Mouse (Mus musculus) frontal cortex, postnatal 25 days (tissue): Measurements from ENCODE around the gene G430095P16Rik.

Experiments used
- DNase-seq, 2 experiments: peaks; one replicate each; pipeline ENCODE4 v3.0.0; 2022; ENCODE audit warnings: low spot score in 2 of 2

G430095P16Rik gene

DNA sequence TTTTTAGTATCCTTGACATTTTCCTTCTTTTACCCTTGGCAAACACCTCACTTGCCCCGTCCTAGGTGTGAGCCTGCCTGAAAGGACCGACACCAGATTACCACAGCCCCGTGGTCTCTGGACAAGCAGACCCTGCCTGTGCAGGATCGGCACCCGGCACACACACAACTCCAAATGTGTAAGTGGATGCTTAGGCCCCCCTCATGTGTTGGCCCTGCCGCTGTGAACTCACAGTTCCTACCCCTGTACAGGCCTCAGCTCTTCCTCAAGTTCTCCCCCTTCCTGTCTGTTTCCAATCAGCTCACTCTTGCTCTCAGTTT lies 317 bp upstream of the G430095P16Rik start:
- DNase-seq: no peak

DNA sequence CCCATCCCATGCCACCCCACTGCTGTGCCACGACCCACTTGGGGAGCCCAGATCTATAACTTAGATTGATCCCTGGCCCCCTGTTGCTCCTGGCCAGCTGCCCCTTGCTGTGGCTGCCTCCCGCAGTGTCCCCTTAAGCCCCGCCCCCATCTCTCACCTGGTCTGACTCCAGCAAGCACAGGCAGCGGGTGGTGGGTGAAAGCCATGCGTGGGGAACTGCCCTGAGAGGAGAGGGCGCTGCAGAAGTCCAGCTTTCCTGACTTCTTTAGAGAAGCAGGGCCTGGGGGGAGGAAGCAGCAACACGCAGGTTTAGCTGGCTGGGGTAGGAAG lies 729 bp downstream of the G430095P16Rik start:
- no peak for DNase-seq

DNA sequence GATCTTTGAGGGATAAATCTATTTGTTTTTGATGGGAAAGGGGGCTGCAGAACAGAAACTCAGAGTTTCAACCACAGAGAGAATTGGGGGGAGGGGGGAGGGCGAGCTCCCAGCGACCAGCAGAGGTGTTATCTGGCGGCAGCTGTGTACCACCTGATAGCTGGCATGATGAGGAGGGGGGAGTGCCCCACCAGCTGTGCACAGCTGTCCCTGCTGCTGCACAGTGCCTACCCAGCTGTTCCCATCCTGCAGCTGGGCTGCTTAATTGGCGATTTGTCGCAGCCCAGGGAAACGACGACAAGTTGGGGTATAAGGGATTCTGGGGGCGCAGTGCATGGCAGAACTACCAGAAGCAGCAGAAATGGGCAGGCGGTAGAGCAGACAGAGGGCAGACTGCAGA lies 1.9 kb downstream of the G430095P16Rik start:
- DNase-seq: no peak

DNA sequence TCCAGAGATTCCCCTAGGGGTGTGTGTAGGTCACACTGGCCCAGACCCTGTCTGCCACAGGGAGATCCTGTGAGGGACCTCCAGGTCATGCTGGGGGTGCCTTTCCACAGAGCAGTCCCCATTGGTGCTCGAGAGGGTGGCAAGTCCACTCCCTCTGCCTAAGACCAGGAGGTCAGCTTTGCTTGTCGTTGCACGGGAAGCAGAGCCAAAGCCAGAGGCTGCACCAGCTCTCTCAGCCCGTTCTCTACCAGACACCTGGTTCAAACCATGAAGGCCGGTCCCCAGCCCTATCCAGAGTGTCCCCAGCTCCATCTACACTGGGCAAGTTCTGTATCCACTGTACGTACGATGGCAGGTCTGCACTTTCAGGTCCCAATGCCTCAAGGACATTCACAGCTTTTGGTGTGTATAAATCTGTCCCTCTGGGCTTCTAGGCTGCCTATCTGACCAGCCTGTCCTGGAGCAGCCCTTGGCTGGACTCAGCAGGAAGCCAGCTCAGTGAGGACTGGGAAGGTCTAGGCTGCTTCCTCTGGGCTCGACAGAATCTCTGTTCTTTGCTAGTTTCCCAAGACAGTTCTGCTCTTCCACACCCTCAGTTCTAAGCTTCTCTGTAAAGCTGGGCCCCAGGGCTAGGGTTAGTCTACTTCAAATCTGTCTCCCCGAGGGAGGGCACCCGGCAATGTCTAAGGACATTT lies 2.6 kb downstream of the G430095P16Rik start:
- no peak for DNase-seq

DNA sequence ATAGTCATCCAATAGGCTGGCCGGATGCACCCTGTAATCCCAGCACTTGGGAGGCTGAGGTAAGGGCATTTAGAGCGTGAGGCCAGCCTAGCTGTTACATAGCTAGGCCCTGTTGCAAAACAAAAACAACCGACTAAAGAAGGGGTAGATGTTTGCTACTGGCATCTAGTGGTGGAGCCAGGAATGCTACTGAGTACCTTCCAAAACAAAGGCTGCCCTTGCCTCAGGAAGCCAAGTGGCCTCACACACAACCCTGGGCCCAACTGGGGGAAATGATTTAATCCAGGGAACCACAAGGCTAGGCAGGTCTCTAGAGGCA lies 3.1 kb downstream of the G430095P16Rik start:
- no peak for DNase-seq

DNA sequence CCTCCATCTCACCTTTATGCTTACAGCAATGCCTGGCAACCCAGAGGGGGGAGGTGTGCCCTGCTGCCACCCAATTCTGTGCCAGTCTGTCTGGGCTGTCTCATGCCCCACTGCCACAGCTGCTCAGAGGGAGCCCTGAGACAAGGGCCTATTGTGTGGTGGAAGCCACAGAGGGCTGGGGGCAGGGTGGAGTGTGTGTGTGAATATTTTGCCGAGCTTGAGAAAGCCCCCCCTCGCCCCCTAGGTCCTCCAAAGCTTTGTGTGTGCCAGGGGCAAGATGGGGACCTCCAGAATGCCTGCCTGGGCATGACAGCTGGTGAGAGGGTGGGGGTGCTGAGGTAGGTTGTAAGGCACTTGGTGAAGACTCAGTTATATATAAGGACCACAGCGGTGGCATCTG lies 5.7 kb downstream of the G430095P16Rik start:
- DNase-seq: no peak

DNA sequence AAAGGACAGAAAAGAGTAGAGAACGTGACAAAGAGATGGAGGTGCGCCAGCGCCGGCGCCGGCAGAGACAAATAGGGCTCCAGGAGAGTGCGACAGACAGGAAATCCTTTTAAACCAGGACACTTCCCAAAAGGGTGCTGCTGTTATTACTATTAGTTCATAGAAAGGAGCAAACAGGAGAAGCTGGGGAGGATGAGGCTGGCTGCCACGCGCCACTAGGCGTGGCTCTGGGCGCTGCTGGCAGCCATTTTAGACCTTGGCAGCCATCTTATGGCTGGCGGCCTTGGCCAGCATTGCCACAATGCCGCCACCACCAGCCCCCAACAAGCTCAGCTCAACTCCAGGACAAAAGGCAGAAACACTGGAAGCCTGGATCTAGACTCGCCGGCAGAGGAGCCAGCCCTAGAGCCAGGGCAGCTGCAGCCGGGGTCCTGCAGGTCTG lies 7.1 kb downstream of the G430095P16Rik start:
- DNase-seq: no peak

DNA sequence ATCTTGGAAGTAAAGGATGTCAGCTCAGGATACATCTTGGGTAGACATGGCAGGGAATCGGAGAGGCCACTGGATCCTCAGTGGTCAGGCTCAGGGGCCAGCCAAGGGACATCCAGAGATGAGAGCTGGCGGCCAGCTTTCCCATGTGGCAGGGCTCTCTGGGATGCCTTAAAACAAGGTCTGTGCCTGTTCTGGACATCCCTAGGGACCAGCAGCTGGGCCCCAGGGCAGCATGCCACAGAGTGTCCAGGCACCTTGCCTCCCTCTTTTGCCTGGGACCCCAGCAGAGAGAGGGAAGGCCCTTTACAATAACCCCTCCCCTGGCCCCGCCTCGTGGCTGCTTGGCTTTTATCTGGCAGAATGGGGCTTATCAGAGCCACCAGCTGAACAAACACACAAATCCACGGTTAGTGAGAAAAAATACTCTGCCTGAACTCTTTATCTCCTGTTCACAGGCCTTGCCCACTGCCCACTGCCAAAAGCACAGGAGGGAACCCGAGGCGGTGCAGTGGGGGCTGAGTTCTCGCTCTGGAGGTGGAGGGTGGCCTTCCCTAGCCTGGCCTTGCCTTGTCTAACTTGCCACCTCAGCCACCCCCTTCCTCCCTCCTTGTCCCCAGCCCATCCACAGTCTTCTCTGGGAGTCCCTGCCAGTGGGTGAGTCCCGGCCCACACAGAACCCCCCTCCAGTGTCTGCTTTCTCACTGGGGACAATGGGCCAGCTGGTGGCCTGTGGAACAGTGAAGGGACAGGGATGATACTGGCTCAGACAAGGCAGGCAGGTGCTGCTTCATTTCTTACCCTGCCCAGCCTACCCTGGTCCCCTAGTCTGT lies 7.9 kb downstream of the G430095P16Rik start:
- no peak for DNase-seq

DNA sequence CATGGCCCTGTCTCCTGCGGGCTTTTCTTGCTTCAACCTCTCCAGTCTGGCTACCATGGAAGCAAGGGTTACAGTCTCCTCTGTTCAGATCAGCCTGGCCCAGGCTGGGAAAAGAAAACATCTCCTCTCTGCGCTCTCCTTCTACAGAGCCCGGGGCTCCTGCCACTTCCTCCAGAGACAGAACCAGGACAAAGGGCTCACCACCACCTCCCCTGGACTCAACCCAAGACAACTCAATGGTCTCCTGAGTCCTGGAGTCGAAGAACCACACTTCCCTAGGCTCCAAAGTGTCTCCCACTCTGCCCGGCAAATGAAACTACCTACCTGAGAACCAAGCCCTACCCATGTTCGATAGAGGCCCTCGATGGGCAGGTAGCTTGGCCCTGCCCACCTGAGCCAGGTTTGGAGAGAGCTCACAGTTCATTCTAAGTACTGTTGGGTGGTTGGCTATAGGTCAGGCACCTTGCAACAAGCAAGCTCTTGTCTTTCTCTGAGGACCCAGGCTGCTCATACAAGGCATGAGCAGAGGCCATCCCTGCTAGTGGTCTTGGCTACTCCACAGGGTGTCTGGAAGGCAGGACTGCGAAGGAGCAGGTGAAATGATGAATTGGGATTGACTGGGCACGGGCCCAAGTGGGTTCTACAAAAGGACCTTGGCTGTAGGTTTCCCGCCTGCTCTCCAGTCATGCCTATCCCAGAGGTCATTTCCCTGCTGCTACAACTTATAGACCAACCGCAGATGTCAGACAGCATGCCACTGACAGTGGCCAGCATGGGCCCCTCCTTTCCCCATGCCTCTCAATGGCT lies 8.8 kb downstream of the G430095P16Rik start:
- DNase-seq: no peak

DNA sequence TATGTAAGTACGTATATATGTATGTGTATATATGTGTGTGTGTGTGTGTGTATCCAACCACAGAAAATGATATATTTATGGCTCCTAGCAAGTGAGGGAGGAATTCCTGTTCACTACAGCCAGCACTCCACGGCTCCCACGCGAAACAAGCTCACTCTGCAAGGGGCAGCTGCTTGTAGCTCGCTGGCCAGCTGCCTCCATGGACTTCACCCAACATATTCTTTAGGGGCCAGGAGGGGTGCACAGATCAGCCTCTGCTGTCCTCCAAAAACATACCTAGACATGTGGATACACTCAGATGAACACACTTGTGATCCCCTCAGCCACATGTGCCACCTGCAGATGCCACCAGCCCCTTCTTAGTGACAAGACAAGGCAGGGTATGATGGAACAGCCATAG lies 9.7 kb downstream of the G430095P16Rik start:
- no peak for DNase-seq

DNA sequence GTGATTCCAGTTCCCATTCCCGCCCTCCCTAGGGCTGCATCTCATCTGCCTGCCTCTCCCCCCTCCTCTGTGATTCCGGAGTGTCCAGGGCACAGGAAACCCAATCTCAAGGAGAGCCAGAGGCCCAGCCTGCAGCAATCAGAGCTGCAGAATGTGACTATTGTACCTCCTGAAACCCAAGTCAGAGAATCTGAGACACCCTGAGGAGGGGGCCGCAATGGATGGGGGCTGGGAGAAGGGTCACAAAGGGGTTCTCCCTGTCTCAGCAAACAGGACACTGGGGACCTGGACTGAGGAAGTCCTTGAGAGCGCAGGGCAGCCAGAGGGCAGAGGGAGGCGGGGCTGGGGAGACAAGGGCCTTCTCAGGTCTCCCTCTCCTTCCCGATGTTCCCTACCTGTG lies 10.2 kb downstream of the G430095P16Rik start:
- DNase-seq: no peak

DNA sequence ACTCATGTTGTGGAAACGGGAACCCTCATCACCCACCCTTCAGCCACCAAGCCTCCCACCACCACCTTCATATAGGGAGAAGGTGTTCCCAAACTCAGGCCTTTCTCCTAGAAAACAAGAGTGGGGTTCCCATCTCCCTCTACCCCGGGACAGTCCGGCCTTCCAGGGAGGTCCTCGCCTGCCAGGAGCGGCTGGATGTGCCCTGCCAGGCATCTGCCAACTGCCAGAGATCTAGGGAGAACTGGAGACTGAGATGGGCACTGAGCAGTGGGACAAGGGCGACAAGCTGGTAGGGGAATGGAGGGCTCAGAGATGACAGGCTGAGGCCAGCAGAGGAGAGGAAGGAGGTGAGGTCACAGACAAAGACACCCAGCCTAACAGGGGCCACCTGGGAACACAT lies 11.2 kb downstream of the G430095P16Rik start:
- no peak for DNase-seq

DNA sequence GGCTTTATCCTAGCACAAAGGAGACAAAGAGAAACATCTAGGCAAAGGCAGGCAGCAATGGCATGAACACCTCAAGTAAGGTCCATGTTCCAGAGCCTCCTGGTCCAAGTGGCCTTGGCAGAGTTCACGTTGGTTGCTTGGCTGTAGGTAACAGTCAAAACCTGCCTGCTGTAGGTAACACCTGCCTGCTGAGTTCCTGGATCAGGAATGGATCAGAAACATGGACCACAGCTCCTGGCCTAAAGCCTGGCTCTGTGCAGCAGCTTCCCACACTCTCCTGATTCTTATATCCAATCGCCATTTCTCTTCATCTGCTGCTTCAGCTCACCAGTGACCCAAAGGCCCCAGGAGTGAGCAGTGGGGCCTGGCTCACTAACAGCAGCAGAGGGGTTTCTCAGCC lies 11.9 kb downstream of the G430095P16Rik start:
- DNase-seq: no peak

DNA sequence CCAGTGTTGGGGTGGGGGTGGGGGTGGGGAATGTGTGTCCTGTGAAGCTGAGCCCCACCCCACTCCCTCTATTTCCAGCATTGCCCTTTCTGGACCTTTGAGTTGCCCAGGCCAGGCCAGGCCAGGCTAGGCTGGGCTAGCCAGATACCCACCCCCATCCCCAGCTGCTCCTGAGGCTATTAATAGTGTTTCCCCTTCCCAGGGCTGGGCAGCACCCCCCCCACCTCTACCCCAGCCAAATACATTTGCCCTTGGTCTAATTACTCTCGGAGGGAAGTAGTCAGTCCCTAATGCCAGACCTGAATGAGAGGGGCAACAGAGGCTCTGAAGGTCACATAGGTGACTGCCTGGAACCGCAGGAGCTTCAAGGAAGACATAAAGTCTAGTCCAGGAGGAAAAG lies 12.8 kb downstream of the G430095P16Rik start:
- no peak for DNase-seq

DNA sequence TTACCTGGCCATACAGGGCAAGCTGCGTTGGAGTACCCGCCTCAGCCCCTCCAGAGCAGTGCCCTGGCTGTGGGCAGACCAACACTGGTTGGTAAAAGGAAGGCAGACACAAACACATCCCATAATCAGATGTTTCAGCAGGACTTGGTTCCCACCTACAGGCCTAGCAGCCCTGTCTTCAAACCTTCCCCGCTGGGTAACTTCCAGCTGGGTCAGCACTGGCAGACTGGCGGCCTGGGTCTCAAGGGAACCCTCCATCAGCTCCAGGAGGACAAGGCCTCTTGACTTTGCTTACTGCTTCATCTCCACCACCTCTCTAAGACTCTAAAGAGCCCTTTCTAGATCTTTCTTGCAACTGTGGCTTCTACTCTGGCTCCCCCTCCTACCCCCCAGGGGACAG lies 13.7 kb downstream of the G430095P16Rik start:
- DNase-seq: no peak

DNA sequence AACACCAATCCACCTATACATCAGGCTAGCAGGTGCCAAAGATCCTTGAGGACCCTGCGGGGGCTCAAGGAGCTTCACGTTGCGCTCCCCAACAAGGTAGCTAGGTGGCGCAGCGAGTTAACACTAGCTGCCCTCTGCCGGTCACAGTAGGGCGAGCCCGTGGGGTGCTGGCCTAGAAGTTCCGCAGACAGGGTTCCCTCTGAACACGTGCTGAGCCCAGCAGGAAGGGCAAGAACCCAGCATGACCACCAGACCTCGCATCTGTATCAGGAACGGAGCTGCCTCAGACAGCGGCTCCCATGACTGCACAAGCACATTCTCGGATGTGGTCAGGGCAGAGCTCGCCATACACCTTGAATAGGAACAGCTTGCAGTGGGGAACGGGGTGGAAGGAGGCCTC lies 14.8 kb downstream of the G430095P16Rik start:
- peak; percentile 65 for DNase-seq

DNA sequence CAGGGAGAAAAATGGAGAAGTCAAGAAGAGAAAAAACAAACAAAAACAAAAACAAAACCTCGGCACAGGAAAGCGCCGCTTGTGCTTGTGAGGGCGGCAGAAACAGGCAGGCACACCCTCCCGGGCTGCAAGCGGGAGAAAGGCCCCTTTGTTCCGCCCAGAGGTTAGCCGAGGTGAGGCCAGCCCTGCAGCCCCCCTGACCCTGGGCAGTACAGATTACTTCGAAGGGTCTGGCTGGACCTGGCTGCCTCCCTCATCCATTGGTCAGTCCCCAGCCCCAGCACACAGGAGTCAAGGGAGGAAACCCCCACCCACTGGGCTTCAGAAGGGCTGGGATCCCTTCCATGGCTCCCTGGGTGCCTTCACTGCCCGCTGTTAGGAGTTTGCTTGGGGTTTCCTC lies 15.5 kb downstream of the G430095P16Rik start:
- no peak for DNase-seq

DNA sequence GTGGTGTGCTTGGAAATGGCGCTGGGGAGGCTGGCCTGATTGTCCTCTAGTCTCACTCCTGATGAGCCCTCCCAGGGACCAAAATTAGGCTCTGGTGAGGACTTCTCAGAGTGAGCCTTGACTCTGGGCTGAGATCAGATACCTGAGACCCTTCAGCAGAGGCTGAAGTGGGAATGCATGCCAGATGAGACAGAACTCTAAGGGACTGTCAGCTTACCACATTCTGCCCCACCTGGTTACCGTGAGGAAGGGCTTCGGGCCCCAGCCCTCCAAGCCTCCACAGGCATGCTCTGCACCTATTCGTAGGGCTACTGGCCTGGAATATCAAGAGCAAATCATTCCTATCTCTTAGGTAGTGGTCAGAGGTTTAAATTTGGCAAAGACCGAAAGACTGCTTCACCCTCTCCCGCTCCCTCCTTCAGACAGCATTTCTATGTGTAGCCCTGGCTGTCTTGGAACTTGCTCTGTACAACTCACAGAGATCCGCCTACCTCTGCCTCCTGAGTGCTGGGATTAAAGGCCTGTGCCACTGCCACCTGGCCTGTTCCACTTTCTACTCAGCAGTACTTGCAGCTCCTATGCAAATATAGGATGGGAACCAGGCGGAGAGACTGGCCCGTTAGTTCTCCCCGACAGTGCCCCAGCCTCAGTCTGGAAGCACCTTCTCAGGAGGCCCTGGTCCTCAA lies 16.1 kb downstream of the G430095P16Rik start:
- DNase-seq: no peak

DNA sequence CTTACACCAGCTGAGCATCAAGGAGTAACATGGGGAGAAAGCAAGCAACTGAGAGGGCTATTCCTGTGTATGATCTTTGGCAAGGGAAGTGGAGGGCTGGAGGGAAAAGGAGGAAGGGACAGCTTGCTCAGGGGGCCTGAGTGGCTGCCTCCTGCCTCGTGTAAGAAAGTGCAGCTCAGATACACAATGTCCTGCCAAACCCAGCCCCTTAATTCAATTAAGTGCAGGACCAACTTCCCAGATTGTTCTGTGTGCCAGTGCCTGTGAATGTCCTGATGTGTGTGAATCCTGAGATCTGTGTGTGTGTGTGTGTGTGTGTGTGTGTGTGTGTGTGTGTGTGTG lies 16.6 kb downstream of the G430095P16Rik start:
- DNase-seq: no peak

DNA sequence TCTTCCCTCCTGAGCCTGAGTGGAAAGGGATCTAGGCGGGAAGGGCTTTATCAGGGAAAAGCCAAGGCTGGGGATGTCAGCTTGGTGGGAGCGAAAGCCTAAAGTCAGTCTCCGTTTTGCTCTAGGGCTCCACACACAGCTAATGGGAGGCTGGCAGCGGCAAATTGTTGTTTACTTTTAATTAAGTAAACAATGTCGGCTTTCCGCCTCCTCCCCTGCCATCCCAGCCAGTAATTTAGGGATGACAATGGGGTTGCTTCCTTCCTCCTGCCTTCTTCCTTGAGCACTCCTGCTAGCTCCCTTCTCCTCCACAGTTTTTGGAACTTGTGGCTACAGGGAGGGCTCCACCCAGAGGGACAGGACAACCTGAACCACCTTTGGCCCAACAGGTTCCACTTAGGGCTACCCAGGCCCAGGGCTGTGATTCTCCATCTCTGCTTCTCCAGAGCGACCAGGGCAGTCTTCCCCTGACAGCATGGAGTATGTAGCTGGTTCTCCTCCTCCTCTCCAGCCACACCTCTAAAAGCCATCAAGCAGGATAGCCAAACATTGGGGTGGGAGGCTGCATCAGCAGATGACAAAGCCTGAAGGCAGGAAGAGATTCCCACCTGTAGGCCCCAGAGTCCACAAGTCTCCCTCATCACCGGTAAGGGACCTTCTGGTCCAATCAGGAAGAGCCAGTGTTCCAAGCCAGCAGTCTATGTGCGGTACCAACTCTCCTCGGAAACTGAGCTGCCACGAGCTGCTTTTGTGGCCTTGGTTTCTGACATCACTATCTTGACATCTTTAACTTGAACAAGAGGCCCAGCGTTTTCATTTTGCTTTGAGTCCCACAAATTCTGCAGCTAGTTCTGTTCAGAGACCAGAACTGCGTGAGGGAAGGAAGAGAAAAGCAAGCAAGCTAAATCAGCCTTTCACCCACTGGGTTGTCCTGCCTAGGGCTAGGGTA lies 18.4 kb downstream of the G430095P16Rik start:
- no peak for DNase-seq
